ENCODE assay signal across 15 mouse cellular contexts in the genomic region with DNA sequence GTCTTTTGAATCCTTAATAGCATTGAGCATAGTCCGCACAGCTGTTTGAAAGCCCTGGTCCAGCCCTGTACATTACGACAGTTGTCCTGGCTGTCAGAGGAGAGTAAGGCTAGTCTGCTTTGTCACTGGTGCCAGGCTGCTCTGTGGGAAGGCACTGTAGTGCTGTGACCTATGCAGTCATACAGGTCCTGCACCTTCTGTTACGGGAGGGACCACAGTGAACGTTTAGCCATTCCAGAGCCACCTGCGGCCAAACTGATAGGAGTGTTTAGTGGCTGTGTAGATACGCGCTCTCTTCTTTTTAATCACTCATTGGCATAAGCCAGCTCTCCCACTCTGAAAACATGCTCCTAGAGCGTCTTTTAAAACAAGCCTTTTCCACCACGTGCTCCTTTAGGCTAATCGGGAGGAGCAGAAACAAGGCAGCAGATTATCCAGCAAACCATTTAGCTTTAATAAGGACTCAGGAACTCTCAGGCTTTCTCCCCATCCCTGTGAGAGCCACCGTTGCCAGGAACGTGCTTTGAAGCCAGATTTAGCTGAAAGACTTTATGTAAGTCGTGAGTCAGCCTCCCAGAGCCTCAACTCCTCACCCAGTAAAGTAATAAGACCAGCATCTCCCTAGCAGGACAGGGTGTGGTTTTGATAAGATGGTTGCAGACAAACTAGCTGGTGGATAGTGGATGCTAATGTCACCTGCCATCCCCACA. TPM values are rescaled to one million over a fixed set of nuclear protein-coding genes. Genes with fewer than 3 reads are reported as not detected.
DNase-seq lines count a peak whose midpoint lies in the region; ATAC-seq lines count a peak whose summit lies in the region.
"Had no signal": no experiment of that assay in that cellular context is flagged by ENCODE, and none has a peak within 500 bp of the region (broad histone marks: within the 10 kb centered on the region; RNA-seq: fewer than 3 reads in every experiment).

No protein-coding gene starts in this region.

- H3K4me3 ChIP-seq in midbrain, embryonic 11.5 days (ENCODE audit: low read depth, low read length), result no peak overlapping the region
- no peak overlapping the region for H3K4me3 ChIP-seq in midbrain, embryonic 13.5 days (replicated peaks)
- H3K4me3 ChIP-seq: forebrain, embryonic 10.5 days; heart, embryonic 15.5 days had no signal

- no peak for ATAC-seq in midbrain, embryonic 11.5 days (ENCODE audit: low FRiP score)
- no peak for ATAC-seq in midbrain, embryonic 13.5 days

- no peak overlapping the region for H3K4me2 ChIP-seq in midbrain, embryonic 11.5 days
- H3K4me2 ChIP-seq in midbrain, embryonic 13.5 days (replicated peaks), result no peak overlapping the region
- H3K4me2 ChIP-seq: heart, embryonic 15.5 days; hindbrain, embryonic 14.5 days had no signal

- H3K27me3 ChIP-seq in midbrain, embryonic 11.5 days (ENCODE audit: control insufficient read depth, insufficient read depth, low read length), result no peaks in the 10 kb centered on the region
- no peaks in the 10 kb centered on the region for H3K27me3 ChIP-seq in midbrain, embryonic 13.5 days
- H3K27me3 ChIP-seq: heart, embryonic 15.5 days had no signal

- no peak overlapping the region for H3K9ac ChIP-seq in midbrain, embryonic 11.5 days (ENCODE audit: low read length)
- no peak overlapping the region for H3K9ac ChIP-seq in midbrain, embryonic 13.5 days (replicated peaks)
- H3K9ac ChIP-seq: heart, embryonic 15.5 days; hindbrain, embryonic 14.5 days had no signal

- intact Hi-C loops in gastrocnemius, postnatal 14 days (cut with DNase I; ENCODE audit: low total_unique reads), result no loop called here

- no peaks in the 10 kb centered on the region for H3K4me1 ChIP-seq in midbrain, embryonic 11.5 days (ENCODE audit: control insufficient read depth, insufficient read depth, low read length)
- no peaks in the 10 kb centered on the region for H3K4me1 ChIP-seq in midbrain, embryonic 13.5 days (replicated peaks)
- H3K4me1 ChIP-seq: forebrain, embryonic 10.5 days; heart, embryonic 15.5 days had no signal

- 72% methylated on average over 13 of the region's 13 CpGs for WGBS in midbrain, embryonic 11.5 days
- WGBS in midbrain, embryonic 13.5 days, result 64% methylated on average over 13 of the region's 13 CpGs

- no peak overlapping the region for H3K27ac ChIP-seq in midbrain, embryonic 11.5 days (ENCODE audit: low read depth, low read length)
- no peak overlapping the region for H3K27ac ChIP-seq in midbrain, embryonic 13.5 days
- H3K27ac ChIP-seq: forebrain, embryonic 10.5 days; heart, embryonic 15.5 days; hindbrain, embryonic 14.5 days had no signal

- DNase-seq in midbrain, embryonic 11.5 days (ENCODE audit: low spot score, missing footprints), result peak; percentile 69
- peak; percentile 58 for DNase-seq in fibroblast of lung, adult 2 months (ENCODE audit: low read depth)
- peak; percentile 38 to 74 for DNase-seq in left cerebral cortex, adult 8-10 months (ENCODE audit: low spot score in 2 of 2)
- DNase-seq in telencephalon, adult 2 months (ENCODE audit: low read depth, low spot score), result peak; percentile 85
- DNase-seq in gastrocnemius, postnatal 14 days, result no peak
- DNase-seq in thymus, adult 18-20 months, result no peak
- DNase-seq: adrenal gland, postnatal 36 days; gastrocnemius, postnatal 25 days; kidney, adult 8-10 months; lung, adult 18-20 months; thymus, postnatal 4 days had no signal

- H3K36me3 ChIP-seq in midbrain, embryonic 11.5 days (ENCODE audit: control insufficient read depth, insufficient read depth, low read length), result no peaks in the 10 kb centered on the region
- no peaks in the 10 kb centered on the region for H3K36me3 ChIP-seq in midbrain, embryonic 13.5 days
- H3K36me3 ChIP-seq: forebrain, embryonic 10.5 days; heart, embryonic 15.5 days had no signal

- H3K9me3 ChIP-seq in midbrain, embryonic 11.5 days (ENCODE audit: control insufficient read depth, low read length), result no peaks in the 10 kb centered on the region
- no peaks in the 10 kb centered on the region for H3K9me3 ChIP-seq in midbrain, embryonic 13.5 days
- H3K9me3 ChIP-seq: forebrain, embryonic 10.5 days; heart, embryonic 15.5 days had no signal

RNA-seq across cellular contexts. Expression of gene Rbp1, which starts 22.4 kb away (rescaled TPM):
- 26.0 and 27.5 TPM in 2 replicates for polyA plus RNA-seq in midbrain, embryonic 11.5 days (2014; fragmentation: Nextera tagmentation; extraction: Ambion mirVana)
- polyA plus RNA-seq in midbrain, embryonic 13.5 days (2015; fragmentation: Nextera tagmentation; extraction: Ambion mirVana), result 24.8 and 28.4 TPM in 2 replicates
- 1 to 10 TPM; 4.9 to 6.4 (median 5.8) TPM for total RNA-seq in left cerebral cortex, adult 8-10 months (2022)
- 1 to 10 TPM; 2.3 to 4.0 TPM for total RNA-seq in gastrocnemius, postnatal 14 days (2021)

Comparison
In these comparisons a context has a peak if more than half of its experiments do, and no peak if none do; other contexts are left out.
1. DNase-seq: peak in midbrain, embryonic 11.5 days (single experiment), fibroblast of lung, adult 2 months (single experiment), left cerebral cortex, adult 8-10 months (2 of 2) and telencephalon, adult 2 months (single experiment); none in gastrocnemius, postnatal 14 days (single experiment) and thymus, adult 18-20 months (0 of 2).